Mouse (Mus musculus) MEL (cell line): ENCODE data around the gene Numbl. TPM values are rescaled to one million over a fixed set of nuclear protein-coding genes. Genes with fewer than 3 reads are reported as not detected.

Experiments used
- DNase-seq: peaks from one replicate; pipeline ENCODE4 v3.0.0; 2011; ENCODE audit warnings: low read depth, low spot score
- H3K27ac ChIP-seq: 2 replicates; pipeline ENCODE4 v1.5.1; 2012; ENCODE audit warnings: low read depth, mild to moderate bottlenecking, control low read depth, low read length, moderate library complexity; ENCODE audit not compliant: control insufficient read depth
- H3K27me3 ChIP-seq, 2 experiments: fragments of 150-350 bp in 1 of 2; sonication (generic) in 1 of 2; 2 replicates each; pipeline ENCODE4 v1.6.1; 2012; ENCODE audit warnings: low read length in 2 of 2, mild to moderate bottlenecking in 2 of 2, improper control_type of control experiment in 1 of 2, moderate library complexity in 1 of 2; ENCODE audit not compliant: insufficient read depth in 2 of 2, control insufficient read depth in 1 of 2
- H3K36me3 ChIP-seq, 2 experiments: 2 replicates each; pipeline ENCODE4 v1.6.1; 2012 to 2014; ENCODE audit warnings: low read length in 2 of 2, improper control_type of control experiment in 1 of 2, inconsistent platforms in 1 of 2, mild to moderate bottlenecking in 1 of 2; ENCODE audit not compliant: insufficient read depth in 2 of 2, control insufficient read depth in 1 of 2
- H3K4me1 ChIP-seq, 2 experiments: fragments of 150-350 bp in 1 of 2; sonication (generic) in 1 of 2; 2 replicates each; pipeline ENCODE4 v1.6.1; 2012; ENCODE audit warnings: low read length in 2 of 2, improper control_type of control experiment in 1 of 2, mild to moderate bottlenecking in 1 of 2; ENCODE audit not compliant: insufficient read depth in 2 of 2, control insufficient read depth in 1 of 2
- H3K4me3 ChIP-seq, 2 experiments: fragments of 150-350 bp in 1 of 2; sonication (generic) in 1 of 2; 2 replicates each; pipeline ENCODE4 v1.5.1; 2012; ENCODE audit warnings: low read depth in 2 of 2, low read length in 2 of 2, mild to moderate bottlenecking in 2 of 2, moderate library complexity in 2 of 2, control low read depth in 1 of 2, improper control_type of control experiment in 1 of 2; ENCODE audit not compliant: control insufficient read depth in 1 of 2, insufficient read depth in 1 of 2
- H3K79me2 ChIP-seq: 2 replicates; pipeline ENCODE4 v1.6.1; 2012; ENCODE audit warnings: mild to moderate bottlenecking, low read length, moderate library complexity; ENCODE audit not compliant: control insufficient read depth, poor library complexity, insufficient read depth
- H3K9ac ChIP-seq: 2 replicates; pipeline ENCODE4 v1.6.1; 2012; ENCODE audit warnings: low read depth, mild to moderate bottlenecking, control low read depth, low read length, moderate library complexity; ENCODE audit not compliant: control insufficient read depth, poor library complexity, severe bottlenecking
- H3K9me3 ChIP-seq: fragments of 150-350 bp; sonication (generic); replicated peaks from 2 replicates; pipeline ENCODE4 v1.6.1; 2012; ENCODE audit warnings: mild to moderate bottlenecking, low read length, improper control_type of control experiment, moderate library complexity; ENCODE audit not compliant: insufficient read depth
- CHD1 ChIP-seq: IDR thresholded peaks from 2 replicates; pipeline ENCODE4 v1.6.1; 2012; ENCODE audit warnings: low read depth, mild to moderate bottlenecking, inconsistent platforms, low read length, improper control_type of control experiment
- CTCF ChIP-seq, 3 experiments: IDR thresholded peaks in 2 of 3; conservative IDR thresholded peaks in 1 of 3; 2 replicates each; pipeline ENCODE4 v1.5.1; 2011 to 2012; ENCODE audit warnings: low read length in 3 of 3, low read depth in 2 of 3, mild to moderate bottlenecking in 2 of 3, improper control_type of control experiment in 1 of 3, inconsistent platforms in 1 of 3, mixed read lengths in 1 of 3, moderate library complexity in 1 of 3; ENCODE audit not compliant: control insufficient read depth in 1 of 3, insufficient read depth in 1 of 3, poor library complexity in 1 of 3, severe bottlenecking in 1 of 3
- ELF1 ChIP-seq: IDR thresholded peaks from 2 replicates; pipeline ENCODE4 v1.6.1; 2014; ENCODE audit warnings: low read depth, mild to moderate bottlenecking, inconsistent platforms, low read length, improper control_type of control experiment, moderate library complexity
- ETS1 ChIP-seq: IDR thresholded peaks from 2 replicates; pipeline ENCODE4 v1.6.1; 2012; ENCODE audit warnings: low read depth, mild to moderate bottlenecking, inconsistent platforms, low read length, improper control_type of control experiment, moderate library complexity
- GABPA ChIP-seq: IDR thresholded peaks from 2 replicates; pipeline ENCODE4 v1.6.1; 2012; ENCODE audit warnings: low read depth, mild to moderate bottlenecking, inconsistent platforms, low read length, improper control_type of control experiment, moderate library complexity
- GATA1 ChIP-seq: IDR thresholded peaks from 2 replicates; pipeline ENCODE4 v1.6.1; 2011; ENCODE audit warnings: low read depth, low read length, improper control_type of control experiment
- MAX ChIP-seq: IDR thresholded peaks from 2 replicates; pipeline ENCODE4 v1.6.1; 2011; ENCODE audit warnings: low read length, improper control_type of control experiment
- MEF2A ChIP-seq: IDR thresholded peaks from 2 replicates; pipeline ENCODE4 v1.6.1; 2014; ENCODE audit warnings: low read depth, mild to moderate bottlenecking, inconsistent platforms, low read length, improper control_type of control experiment; ENCODE audit not compliant: poor library complexity, insufficient replicate concordance, severe bottlenecking; ENCODE audit errors: extremely low read depth
- MYB ChIP-seq: IDR thresholded peaks from 2 replicates; pipeline ENCODE4 v1.6.1; 2011; ENCODE audit warnings: mild to moderate bottlenecking, low read depth, low read length, improper control_type of control experiment
- POLR2A ChIP-seq, 2 experiments: IDR thresholded peaks; 2 replicates each; pipeline ENCODE4 v1.6.1; 2011 to 2012; ENCODE audit warnings: low read length in 2 of 2, mild to moderate bottlenecking in 2 of 2, control low read depth in 1 of 2, improper control_type of control experiment in 1 of 2, low read depth in 1 of 2, moderate library complexity in 1 of 2; ENCODE audit not compliant: control insufficient read depth in 1 of 2, insufficient read depth in 1 of 2, poor library complexity in 1 of 2
- TBP ChIP-seq: IDR thresholded peaks from 2 replicates; pipeline ENCODE4 v1.8.0; 2011; ENCODE audit warnings: low read depth, low read length, improper control_type of control experiment
- TCF12 ChIP-seq: IDR thresholded peaks from 2 replicates; pipeline ENCODE4 v1.6.1; 2014; ENCODE audit warnings: low read depth, mild to moderate bottlenecking, inconsistent platforms, low read length, improper control_type of control experiment, moderate library complexity
- UBTF ChIP-seq: IDR thresholded peaks from 2 replicates; pipeline ENCODE4 v1.6.1; 2012; ENCODE audit warnings: low read depth, mild to moderate bottlenecking, inconsistent platforms, low read length, improper control_type of control experiment, moderate library complexity, borderline replicate concordance; ENCODE audit not compliant: insufficient read depth
- USF1 ChIP-seq: IDR thresholded peaks from 2 replicates; pipeline ENCODE4 v1.6.1; 2014; ENCODE audit warnings: low read depth, mild to moderate bottlenecking, inconsistent platforms, low read length, improper control_type of control experiment, moderate library complexity
- USF2 ChIP-seq, 2 experiments: IDR thresholded peaks; 2 replicates each; pipeline ENCODE4 v1.6.1; 2011 to 2012; ENCODE audit warnings: improper control_type of control experiment in 2 of 2, low read length in 2 of 2, borderline replicate concordance in 1 of 2, inconsistent platforms in 1 of 2, low read depth in 1 of 2, mild to moderate bottlenecking in 1 of 2; ENCODE audit not compliant: insufficient read depth in 1 of 2
- polyA plus RNA-seq, 2 experiments: library from polyadenylated mRNA; stranded (reverse) in 1 of 2; unstranded in 1 of 2; fragments of >175 nt in 1 of 2; fragments of >200 nt in 1 of 2; gene quantifications; 2 replicates each; pipeline versions ENCODE4 v1.2.1 to v1.2.4; 2012; ENCODE audit warnings: low replicate concordance in 2 of 2, low read depth in 1 of 2; ENCODE audit not compliant: insufficient read length in 2 of 2, insufficient read depth in 1 of 2, missing spikeins in 1 of 2
- total RNA-seq: library from RNA; depleted of rRNA; stranded (reverse); fragments of 300-350 nt; gene quantifications from 2 replicates; pipeline ENCODE4 v1.2.3, GENCODE M21; 2012

The Numbl gene
- total and polyA plus RNA-seq, 3 experiments: 2.2 to 10.6 TPM; not detected in 1

GRCm38 (mm10) chr7:27264761-27265160 is 6.5 kb downstream of the Numbl start:
- no peak overlapping the region for H3K27ac ChIP-seq
- no peak for DNase-seq
- H3K9me3 ChIP-seq: no peaks in the 10 kb centered on the region
- no peak overlapping the region for H3K9ac ChIP-seq
- no peak overlapping the region for H3K4me3 ChIP-seq
- peaks cover 0 to 2% of the 10 kb centered on the region in 2 experiments; a peak in 1 of 4 replicates for H3K36me3 ChIP-seq
- no peaks in the 10 kb centered on the region for H3K27me3 ChIP-seq
- H3K4me1 ChIP-seq: peaks cover 0 to 7% of the 10 kb centered on the region in 2 experiments; a peak in 1 of 4 replicates
- no peak for TF ChIP-seq ELF1
- TF ChIP-seq USF2 (IDR thresholded peaks at IDR 0.05; ENCODE audit: borderline replicate concordance in 1 of 2, insufficient read depth in 1 of 2, low read depth in 1 of 2, low read length in 2 of 2): no peak
- TF ChIP-seq TBP: no peak
- TF ChIP-seq GATA1: no peak
- no peak for TF ChIP-seq USF1
- no peak for TF ChIP-seq CHD1
- no peaks in the 10 kb centered on the region for H3K79me2 ChIP-seq

DNA sequence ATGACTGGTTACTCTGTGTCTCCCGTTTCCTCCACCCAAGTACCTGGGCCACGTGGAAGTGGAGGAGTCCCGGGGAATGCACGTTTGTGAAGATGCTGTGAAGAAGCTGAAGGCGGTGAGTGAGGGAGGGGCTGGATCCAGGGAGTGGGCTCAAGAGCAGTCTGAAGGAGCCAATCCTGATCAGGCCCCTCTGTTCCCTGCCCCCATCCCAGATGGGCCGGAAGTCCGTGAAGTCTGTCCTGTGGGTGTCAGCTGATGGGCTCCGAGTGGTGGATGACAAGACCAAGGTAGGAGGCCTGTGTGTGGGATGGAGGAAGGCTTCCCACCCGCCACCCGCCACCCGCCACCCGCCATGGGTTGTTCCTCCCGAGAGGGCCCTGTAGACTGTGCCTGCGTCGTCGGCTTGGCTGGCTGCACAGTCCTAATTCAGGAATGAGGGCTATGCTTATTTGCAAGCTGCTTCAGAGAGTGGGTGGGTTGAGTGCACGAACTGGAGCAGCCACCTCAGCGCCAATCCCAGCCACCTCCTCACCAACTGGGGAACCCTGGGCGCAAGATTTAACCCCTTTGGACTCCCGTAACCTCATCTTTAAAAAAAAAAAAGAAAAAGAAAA is 8.4 kb downstream of the Numbl start:
- TF ChIP-seq MYB (no peak), POLR2A (IDR thresholded peaks at IDR 0.05; ENCODE audit: control insufficient read depth in 1 of 2, insufficient read depth in 1 of 2, low read depth in 1 of 2, low read length in 2 of 2, poor library complexity in 1 of 2) (no peak), TCF12 (no peak), ETS1 (no peak), TBP (no peak), MEF2A (no peak), USF1 (no peak), GABPA (no peak), UBTF (no peak), CTCF (IDR thresholded peaks at IDR 0.05 in 2 of 3, conservative IDR thresholded peaks at IDR 0.05 in 1 of 3; ENCODE audit: control insufficient read depth in 1 of 3, insufficient read depth in 1 of 3, low read depth in 2 of 3, low read length in 3 of 3, poor library complexity in 1 of 3, severe bottlenecking in 1 of 3) (no peak), MAX (no peak)
- Histone ChIP-seq H3K9me3 (no peaks in the 10 kb centered on the region), H3K9ac (no peak overlapping the region), H3K4me3 (no peak overlapping the region), H3K27me3 (no peaks in the 10 kb centered on the region), H3K79me2 (no peaks in the 10 kb centered on the region), H3K36me3 (peaks cover 0 to 2% of the 10 kb centered on the region in 2 experiments; a peak in 1 of 4 replicates), H3K4me1 (peaks cover 0 to 7% of the 10 kb centered on the region in 2 experiments; a peak in 1 of 4 replicates), H3K27ac (no peak overlapping the region)
- DNase-seq: no peak
